Mouse (Mus musculus): ENCODE data around the gene Reg2.
"Not testable (repeated sequence)": the region's sequence is repeated elsewhere in the genome, so short reads cannot be mapped to it uniquely, and the experiment has no call there.

Gene Reg2

DNA sequence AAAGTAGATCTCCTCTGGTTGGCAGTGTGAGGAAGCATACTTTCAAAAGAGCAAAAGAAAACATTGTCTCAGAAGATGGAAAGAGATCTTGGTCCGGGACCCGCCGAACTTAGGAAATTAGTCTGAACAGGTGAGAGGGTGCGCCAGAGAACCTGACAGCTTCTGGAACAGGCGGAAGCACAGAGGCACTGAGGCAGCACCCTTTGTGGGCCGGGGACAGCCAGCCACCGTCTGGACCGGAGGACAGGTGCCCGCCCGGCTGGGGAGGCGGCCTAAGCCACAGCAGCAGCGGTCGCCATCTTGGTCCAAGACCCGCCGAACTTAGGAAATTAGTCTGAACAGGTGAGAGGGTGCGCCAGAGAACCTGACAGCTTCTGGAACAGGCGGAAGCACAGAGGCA, at the start of gene Reg2:
Gene Reg2 (plus strand): TSS at position 301 of the 400 bp plus-strand sequence.
- DNase-seq (ENCODE audit: low read depth, low spot score), result not testable (repeated sequence)

DNA sequence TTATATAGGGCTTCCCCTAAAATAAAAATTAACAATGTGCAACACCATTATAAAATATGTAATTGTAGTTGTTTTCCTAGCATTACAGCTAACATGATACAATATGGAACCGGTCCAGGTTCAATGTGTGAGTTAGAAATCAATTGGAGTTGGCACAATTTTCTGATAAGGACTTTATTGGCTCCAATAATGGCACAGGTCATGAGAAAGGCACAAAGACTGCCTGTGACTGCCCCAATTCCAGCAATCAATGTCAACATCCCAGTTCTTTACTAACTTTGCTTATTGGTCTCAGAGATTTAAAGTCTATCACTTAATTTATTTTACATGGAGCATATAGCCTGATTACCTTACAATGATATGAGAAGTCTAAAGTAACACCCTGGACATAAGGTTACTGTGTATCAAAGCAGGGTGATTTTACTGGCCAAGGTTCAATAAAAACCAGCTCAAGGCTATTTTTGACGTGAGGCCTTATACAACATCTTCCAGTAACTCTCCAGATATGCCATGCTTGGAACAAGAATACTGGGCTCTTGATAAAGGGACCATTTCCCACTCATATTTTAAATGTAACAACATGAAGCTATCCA, 33.4 kb upstream of the Reg2 start:
- DNase-seq (ENCODE audit: low read depth, low spot score), result no peak

DNA sequence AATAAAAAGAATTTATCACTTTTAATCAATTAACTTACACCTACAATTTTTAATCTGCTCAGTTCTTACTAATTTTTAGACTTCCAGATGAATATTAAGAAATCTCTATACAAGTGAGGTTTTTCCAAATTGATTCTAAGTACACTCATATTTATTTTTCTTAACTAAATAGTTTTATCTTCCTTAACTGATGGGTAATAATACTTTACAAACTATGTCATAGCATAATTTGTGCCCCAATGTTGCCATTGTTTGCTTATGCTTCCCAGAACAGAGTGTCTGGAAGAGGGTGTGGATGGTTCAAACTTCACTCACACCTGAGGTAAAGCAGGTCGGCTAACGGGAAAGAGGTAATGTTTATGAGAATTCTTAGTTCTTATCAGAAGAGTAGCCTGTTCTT, 25.1 kb upstream of the Reg2 start, which contains the start of gene Reg3b:
Gene Reg3b (plus strand): TSS at position 301 of the 400 bp plus-strand sequence.
- no peak for DNase-seq (ENCODE audit: low read depth, low spot score)

DNA sequence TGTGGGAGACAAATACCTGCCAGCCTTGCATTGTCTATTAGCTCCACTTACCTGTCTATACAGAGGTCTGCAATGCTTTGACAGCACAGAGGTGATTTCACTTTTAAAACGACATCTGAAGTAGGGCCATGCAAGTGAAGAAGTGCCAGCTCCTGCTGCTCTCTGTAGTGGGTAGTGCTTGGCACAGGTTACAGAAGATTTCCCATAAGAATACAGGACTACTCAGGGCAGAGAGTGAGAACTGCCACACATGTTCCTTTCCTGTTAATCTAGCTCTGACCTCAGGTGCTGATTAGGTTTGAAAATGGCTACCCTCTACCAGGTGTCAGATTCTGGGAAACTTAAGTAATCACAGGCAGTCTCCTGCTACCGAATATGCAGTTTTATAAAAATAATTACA, 16.7 kb upstream of the Reg2 start, which contains the start of gene Reg3d:
Gene Reg3d (minus strand): TSS at position 101 of the 400 bp plus-strand sequence.
- no peak for DNase-seq (ENCODE audit: low read depth, low spot score)

DNA sequence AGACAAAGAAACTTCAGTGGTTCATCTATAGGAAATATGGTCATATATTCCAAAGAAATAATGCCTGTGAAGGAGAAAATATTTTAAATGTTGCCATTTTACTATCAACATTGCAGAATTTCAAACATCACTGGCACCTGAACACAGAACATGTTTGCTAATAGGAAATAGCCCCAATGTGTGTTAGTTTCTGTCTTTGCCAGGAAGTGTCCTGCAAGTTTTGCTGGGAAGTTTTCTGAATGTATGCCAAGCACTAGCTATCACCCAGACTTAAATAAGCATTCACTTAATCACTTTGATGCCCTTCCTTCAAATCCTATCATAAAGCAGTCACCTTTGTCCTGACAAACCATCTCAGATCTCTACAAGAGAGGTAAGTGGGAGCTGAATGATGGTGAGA, 15.0 kb upstream of the Reg2 start, which contains the start of gene Reg3a:
Gene Reg3a (plus strand): TSS at position 301 of the 400 bp plus-strand sequence.
- DNase-seq (ENCODE audit: low read depth, low spot score), result no peak

DNA sequence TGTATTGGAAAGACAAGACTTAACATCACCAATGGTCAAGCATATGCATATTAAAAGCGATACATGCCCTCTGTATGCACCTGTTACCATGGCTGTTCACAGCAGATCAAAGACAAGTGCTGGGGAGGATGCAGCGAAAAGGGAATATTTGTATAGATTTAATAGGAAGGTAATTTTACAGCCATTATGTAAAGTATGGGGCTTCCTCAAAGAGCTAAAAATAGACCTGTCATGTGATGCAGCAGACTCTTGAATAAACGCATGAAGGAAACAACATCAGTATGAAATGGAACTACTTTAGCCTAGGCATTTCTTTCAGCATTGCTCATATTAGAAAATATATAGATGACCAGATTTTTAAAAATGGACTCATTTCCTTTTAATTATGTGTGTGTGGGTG, 9.8 kb upstream of the Reg2 start:
- no peak for DNase-seq (ENCODE audit: low read depth, low spot score)

DNA sequence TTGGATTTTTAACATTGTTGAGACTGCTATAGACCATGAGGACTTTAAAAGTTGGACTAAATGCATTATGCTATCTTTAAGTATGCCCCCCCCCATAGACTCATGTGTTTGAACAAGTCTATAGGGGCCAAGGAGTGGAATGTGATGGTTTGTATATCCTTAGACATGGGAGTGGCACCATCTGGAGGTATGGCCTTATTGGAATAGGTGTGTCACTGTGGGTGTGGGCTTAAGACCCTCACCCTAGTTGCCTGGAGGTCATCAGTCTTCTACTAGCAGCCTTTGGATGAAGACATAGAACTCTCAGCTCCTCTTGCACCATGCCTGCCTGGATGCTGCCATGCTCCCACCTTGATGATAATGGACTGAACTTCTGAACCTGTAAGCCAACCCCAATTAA, 27.0 kb downstream of the Reg2 start, which contains the start of gene Reg1:
Gene Reg1 (plus strand): TSS at position 301 of the 400 bp plus-strand sequence.
- not testable (repeated sequence) for DNase-seq (ENCODE audit: low read depth, low spot score)

DNA sequence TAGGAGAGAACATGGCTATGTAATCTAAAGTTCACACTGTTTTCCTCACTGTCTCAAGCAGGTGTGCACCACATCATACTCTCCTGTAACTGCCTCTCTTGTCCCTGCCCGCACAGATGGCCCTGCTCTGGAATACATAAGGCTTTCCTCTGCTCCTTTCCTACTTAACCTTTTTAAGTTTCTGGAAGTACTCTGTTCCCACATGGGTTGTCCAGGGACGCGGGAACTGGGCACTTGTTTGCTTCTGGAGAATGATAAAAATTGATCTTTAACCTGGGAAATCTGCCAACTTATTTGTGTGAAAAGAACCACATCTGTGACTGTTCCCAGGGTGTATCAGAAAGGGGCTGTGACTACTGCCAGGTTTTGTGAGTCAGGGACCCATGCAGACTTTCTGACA, 30.1 kb downstream of the Reg2 start:
- no peak for DNase-seq (ENCODE audit: low read depth, low spot score)

DNA sequence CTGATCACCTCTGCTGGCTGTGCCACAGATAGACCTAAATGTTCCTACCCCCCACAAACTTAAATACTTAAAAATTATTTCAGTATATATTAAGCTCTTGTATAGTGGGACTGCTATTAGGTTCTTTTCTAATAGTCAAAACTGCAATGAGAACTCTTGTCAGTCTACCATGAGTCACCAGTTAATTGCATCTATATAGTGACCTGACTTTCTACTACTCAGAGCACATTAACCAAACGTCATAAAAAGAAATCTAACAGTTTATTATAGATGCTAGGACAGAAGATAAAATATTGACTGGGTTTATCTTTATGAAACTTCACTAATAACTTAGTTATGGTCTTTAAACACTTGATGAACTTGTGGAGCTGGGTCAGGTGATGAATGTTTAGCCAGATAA, 51.8 kb downstream of the Reg2 start:
- DNase-seq (ENCODE audit: low read depth, low spot score), result no peak

DNA sequence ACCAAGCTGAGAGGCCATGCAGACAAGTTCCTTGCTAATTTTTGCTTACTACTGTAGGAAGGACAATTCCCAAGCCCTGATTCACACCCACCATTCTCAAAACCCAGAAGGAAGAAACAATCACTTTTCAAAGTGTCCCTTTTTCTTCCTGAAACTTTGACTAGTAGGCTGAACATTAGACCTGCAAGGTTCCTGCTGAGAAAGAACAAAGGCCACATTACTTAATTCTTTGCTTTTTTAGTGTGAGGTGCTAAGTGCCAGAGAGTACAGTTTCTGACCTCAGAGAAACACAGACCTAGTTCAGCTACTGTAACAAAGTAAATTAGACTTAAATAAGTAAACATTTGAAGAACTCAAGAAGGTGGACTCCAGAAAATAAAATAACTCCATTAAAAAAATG, 53.0 kb downstream of the Reg2 start:
- DNase-seq (ENCODE audit: low read depth, low spot score), result peak; percentile 2

DNA sequence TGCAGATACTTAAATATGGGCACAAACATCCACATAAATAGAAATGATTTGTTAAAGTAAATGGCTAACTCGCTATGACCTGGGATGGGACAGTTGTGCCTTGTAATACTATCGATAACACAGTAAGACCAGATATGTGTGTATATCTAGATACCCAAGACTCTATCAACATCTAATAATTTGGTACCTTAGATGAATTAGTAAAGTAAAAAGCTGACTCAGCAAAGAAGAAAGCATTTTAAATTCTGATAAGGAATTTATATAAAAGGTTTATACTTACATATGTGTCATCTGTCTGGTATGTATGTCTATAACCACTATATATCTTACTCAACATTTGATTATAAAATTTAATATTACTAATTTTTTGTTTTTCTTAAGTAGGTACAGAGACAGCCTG, 57.4 kb downstream of the Reg2 start:
- DNase-seq (ENCODE audit: low read depth, low spot score), result no peak
